Mouse (Mus musculus) heart, embryonic 16.5 days (tissue): ENCODE results near the gene Gypa. TPM values are rescaled to one million over a fixed set of nuclear protein-coding genes. Genes with fewer than 3 reads are reported as not detected.

Experiments
- ATAC-seq: fragments of 200-750 bp; cut with Nextera tagmentation; replicated peaks from 2 replicates; pipeline ENCODE4 v1.8.0; 2017; ENCODE audit warnings: moderate number of reproducible peaks; ENCODE audit not compliant: insufficient read depth, low FRiP score; ENCODE audit errors: extremely low read depth
- H3K27ac ChIP-seq: fragments of 300-500 bp; sonication (generic); 2 replicates; pipeline ENCODE4 v1.5.1; 2014; ENCODE audit warnings: mild to moderate bottlenecking, low read length, control low read depth, moderate library complexity
- H3K27me3 ChIP-seq: fragments of 300-500 bp; sonication (generic); 2 replicates; pipeline ENCODE4 v1.6.1; 2014; ENCODE audit warnings: low read length, mixed read lengths; ENCODE audit not compliant: control insufficient read depth, insufficient read depth
- H3K36me3 ChIP-seq: fragments of 300-500 bp; sonication (generic); 2 replicates; pipeline ENCODE4 v1.6.1; 2014; ENCODE audit not compliant: control insufficient read depth, insufficient read depth
- H3K4me1 ChIP-seq: fragments of 300-500 bp; sonication (generic); 2 replicates; pipeline ENCODE4 v1.6.1; 2014; ENCODE audit warnings: low read length, mixed read lengths; ENCODE audit not compliant: control insufficient read depth, insufficient read depth
- H3K4me2 ChIP-seq: fragments of 300-500 bp; sonication (generic); 2 replicates; pipeline ENCODE4 v1.6.1; 2014; ENCODE audit warnings: low read depth, mild to moderate bottlenecking, control low read depth, low read length
- H3K4me3 ChIP-seq: fragments of 300-500 bp; sonication (generic); 2 replicates; pipeline ENCODE4 v1.5.1; 2014; ENCODE audit warnings: mild to moderate bottlenecking, control low read depth, low read length
- H3K9ac ChIP-seq: fragments of 300-500 bp; sonication (generic); 2 replicates; pipeline ENCODE4 v1.6.1; 2014; ENCODE audit warnings: low read length, control low read depth
- H3K9me3 ChIP-seq: fragments of 300-500 bp; sonication (generic); replicated peaks from 2 replicates; pipeline ENCODE4 v1.6.1; 2016; ENCODE audit warnings: low read length; ENCODE audit not compliant: control insufficient read depth
- WGBS: fragments of 180-500 bp; shearing (Covaris S2); extraction: QIAGEN DNeasy Blood & Tissue Kit; methylation state at CpG from one replicate; pipeline ENCODE4 v1.1.7; 2014; 5-methylcytosine and 5-hydroxymethylcytosine counted together
- polyA plus RNA-seq: library from polyadenylated mRNA; unstranded; fragments of >200 nt; fragmentation: Nextera tagmentation; extraction: Ambion mirVana; gene quantifications from 2 replicates; pipeline ENCODE4 v1.2.1, GENCODE M21; 2015

The Gypa gene
- 13.7 and 15.9 TPM in 2 replicates for polyA plus RNA-seq

- WGBS = 32% methylated on average over 14 of the region's 14 CpGs
- H3K4me3 ChIP-seq = peak within 1 kb of the TSS; percentile 65
- H3K27ac ChIP-seq = no peak within 1 kb of the TSS
- no peaks in the 10 kb centered on the region for H3K36me3 ChIP-seq
- H3K4me1 ChIP-seq = peaks cover 3% of the 10 kb centered on the region
- no peaks in the 10 kb centered on the region for H3K27me3 ChIP-seq
- peak within 1 kb of the TSS; percentile 70 for H3K9ac ChIP-seq
- H3K9me3 ChIP-seq = no peaks in the 10 kb centered on the region
- ATAC-seq = no peak
- H3K4me2 ChIP-seq = peak within 1 kb of the TSS; percentile 76
These were observed at the start of gene Gypa for GRCm38 (mm10) chr8:80493523-80494345. Gypa (plus strand) TSS chr8:80493781.

GRCm38 (mm10) chr8:80444534-80445072 lies 49.0 kb upstream of the Gypa start:
- Histone ChIP-seq H3K36me3 (no peaks in the 10 kb centered on the region), H3K27ac (no peak overlapping the region), H3K4me2 (no peak overlapping the region), H3K9ac (no peak overlapping the region), H3K27me3 (no peaks in the 10 kb centered on the region), H3K4me3 (no peak overlapping the region), H3K4me1 (no peaks in the 10 kb centered on the region), H3K9me3 (no peaks in the 10 kb centered on the region)
- ATAC-seq = no peak
- 59% methylated on average over 4 of the region's 4 CpGs for WGBS

GRCm38 (mm10) chr8:80447217-80447616 lies 46.4 kb upstream of the Gypa start:
- Histone ChIP-seq H3K27ac (no peak overlapping the region), H3K9ac (no peak overlapping the region), H3K36me3 (no peaks in the 10 kb centered on the region), H3K27me3 (no peaks in the 10 kb centered on the region), H3K4me2 (no peak overlapping the region), H3K9me3 (no peaks in the 10 kb centered on the region), H3K4me1 (no peaks in the 10 kb centered on the region), H3K4me3 (no peak overlapping the region)
- ATAC-seq = no peak
- 70% methylated on average over 4 of the region's 4 CpGs for WGBS

GRCm38 (mm10) chr8:80451938-80452690 lies 41.5 kb upstream of the Gypa start:
- Histone ChIP-seq H3K4me1 (no peaks in the 10 kb centered on the region), H3K36me3 (no peaks in the 10 kb centered on the region), H3K9me3 (no peaks in the 10 kb centered on the region), H3K27me3 (no peaks in the 10 kb centered on the region), H3K4me3 (no peak overlapping the region), H3K4me2 (no peak overlapping the region), H3K27ac (no peak overlapping the region), H3K9ac (no peak overlapping the region)
- WGBS = 68% methylated on average over 19 of the region's 19 CpGs
- ATAC-seq = no peak

- no peaks in the 10 kb centered on the region for H3K27me3 ChIP-seq
- no peaks in the 10 kb centered on the region for H3K9me3 ChIP-seq
- H3K27ac ChIP-seq = no peak overlapping the region
- H3K4me2 ChIP-seq = no peak overlapping the region
- no peaks in the 10 kb centered on the region for H3K4me1 ChIP-seq
- no peaks in the 10 kb centered on the region for H3K36me3 ChIP-seq
- no peak overlapping the region for H3K9ac ChIP-seq
- no peak for ATAC-seq
- no peak overlapping the region for H3K4me3 ChIP-seq
- WGBS = 35% methylated on average over 4 of the region's 4 CpGs
These were observed 30.1 kb upstream of the Gypa start for GRCm38 (mm10) chr8:80463450-80463917.

- Histone ChIP-seq H3K4me1 (peaks cover 2% of the 10 kb centered on the region; the same call in 1 of the 2 replicates), H3K4me2 (no peak overlapping the region), H3K9me3 (no peaks in the 10 kb centered on the region; the same call in 1 of the 2 replicates), H3K9ac (no peak overlapping the region), H3K36me3 (no peaks in the 10 kb centered on the region), H3K27me3 (no peaks in the 10 kb centered on the region), H3K4me3 (no peak overlapping the region), H3K27ac (no peak overlapping the region)
- ATAC-seq = no peak
- WGBS = 35% methylated on average over 7 of the region's 7 CpGs
These were observed 18.6 kb upstream of the Gypa start for GRCm38 (mm10) chr8:80474971-80475370.

- Histone ChIP-seq H3K27me3 (no peaks in the 10 kb centered on the region), H3K36me3 (no peaks in the 10 kb centered on the region), H3K9ac (no peak overlapping the region), H3K4me3 (no peak overlapping the region), H3K9me3 (no peaks in the 10 kb centered on the region), H3K4me2 (no peak overlapping the region), H3K27ac (no peak overlapping the region), H3K4me1 (peaks cover 2% of the 10 kb centered on the region; the same call in 1 of the 2 replicates)
- ATAC-seq = no peak
- WGBS = 72% methylated on average over 5 of the region's 5 CpGs
These were observed 15.4 kb upstream of the Gypa start for GRCm38 (mm10) chr8:80478156-80478555.

- no peaks in the 10 kb centered on the region for H3K9me3 ChIP-seq
- H3K4me3 ChIP-seq = no peak overlapping the region
- H3K27me3 ChIP-seq = no peaks in the 10 kb centered on the region
- ATAC-seq = no peak
- no peak overlapping the region for H3K27ac ChIP-seq
- H3K4me1 ChIP-seq = peaks cover 2% of the 10 kb centered on the region; the same call in 1 of the 2 replicates
- WGBS = 14% methylated on average over 1 of the region's 1 CpGs
- H3K36me3 ChIP-seq = no peaks in the 10 kb centered on the region
- no peak overlapping the region for H3K4me2 ChIP-seq
- H3K9ac ChIP-seq = no peak overlapping the region
These were observed 14.5 kb upstream of the Gypa start for GRCm38 (mm10) chr8:80479129-80479528.
